Mouse (Mus musculus): ENCODE results near the gene Il3. TPM values are rescaled to one million over a fixed set of nuclear protein-coding genes. Genes with fewer than 3 reads are reported as not detected.

Gene Il3
- polyA plus RNA-seq, 1 experiment from 2014 or later, result not detected

GRCm38 (mm10) chr11:54224475-54224986 is 42.5 kb downstream of the Il3 start:
- WGBS, result 89% methylated on average over 5 of the region's 5 CpGs
- Histone ChIP-seq H3K9ac (no peak overlapping the region), H3K4me2 (no peak overlapping the region), H3K4me1 (no peaks in the 10 kb centered on the region), H3K36me3 (replicated peaks) (no peaks in the 10 kb centered on the region), H3K27ac (no peak overlapping the region), H3K4me3 (no peak overlapping the region), H3K9me3 (no peaks in the 10 kb centered on the region), H3K27me3 (replicated peaks) (no peaks in the 10 kb centered on the region)
- ATAC-seq (replicated peaks), result no peak

- no peaks in the 10 kb centered on the region for H3K27me3 ChIP-seq (replicated peaks)
- H3K4me1 ChIP-seq, result no peaks in the 10 kb centered on the region
- no peaks in the 10 kb centered on the region for H3K9me3 ChIP-seq
- ATAC-seq (replicated peaks), result no peak
- no peaks in the 10 kb centered on the region for H3K36me3 ChIP-seq (replicated peaks)
- H3K4me2 ChIP-seq, result no peak overlapping the region
- no peak overlapping the region for H3K9ac ChIP-seq
- H3K27ac ChIP-seq, result no peak overlapping the region
- 85% methylated on average over 9 of the region's 9 CpGs for WGBS
- H3K4me3 ChIP-seq, result no peak overlapping the region
Measured at GRCm38 (mm10) chr11:54223637-54224474, 43.2 kb downstream of the Il3 start.

- no peak overlapping the region for H3K27ac ChIP-seq
- H3K4me1 ChIP-seq, result no peaks in the 10 kb centered on the region
- no peak overlapping the region for H3K4me2 ChIP-seq
- H3K9ac ChIP-seq, result no peak overlapping the region
- no peaks in the 10 kb centered on the region for H3K9me3 ChIP-seq
- H3K27me3 ChIP-seq (replicated peaks), result no peaks in the 10 kb centered on the region
- no peaks in the 10 kb centered on the region for H3K36me3 ChIP-seq (replicated peaks)
- WGBS, result 72% methylated on average over 6 of the region's 6 CpGs
- no peak for ATAC-seq (replicated peaks)
- H3K4me3 ChIP-seq, result no peak overlapping the region
Measured at GRCm38 (mm10) chr11:54219903-54220740, 47.0 kb downstream of the Il3 start.

GRCm38 (mm10) chr11:54219191-54219590 is 47.9 kb downstream of the Il3 start:
- Histone ChIP-seq H3K4me3 (no peak overlapping the region), H3K36me3 (replicated peaks) (no peaks in the 10 kb centered on the region), H3K27ac (no peak overlapping the region), H3K9ac (no peak overlapping the region), H3K9me3 (no peaks in the 10 kb centered on the region), H3K4me1 (no peaks in the 10 kb centered on the region), H3K27me3 (replicated peaks) (no peaks in the 10 kb centered on the region), H3K4me2 (no peak overlapping the region)
- WGBS, result 97% methylated on average over 1 of the region's 1 CpGs
- no peak for ATAC-seq (replicated peaks)

GRCm38 (mm10) chr11:54217384-54217783 is 49.7 kb downstream of the Il3 start:
- no peaks in the 10 kb centered on the region for H3K4me1 ChIP-seq
- H3K36me3 ChIP-seq (replicated peaks), result no peaks in the 10 kb centered on the region
- no peak overlapping the region for H3K4me2 ChIP-seq
- no peaks in the 10 kb centered on the region for H3K9me3 ChIP-seq
- WGBS, result 64% methylated on average over 7 of the region's 7 CpGs
- ATAC-seq (replicated peaks), result no peak
- no peak overlapping the region for H3K9ac ChIP-seq
- no peak overlapping the region for H3K27ac ChIP-seq
- no peak overlapping the region for H3K4me3 ChIP-seq
- no peaks in the 10 kb centered on the region for H3K27me3 ChIP-seq (replicated peaks)

- H3K27ac ChIP-seq, result no peak overlapping the region
- 86% methylated on average over 6 of the region's 6 CpGs for WGBS
- H3K9me3 ChIP-seq, result no peaks in the 10 kb centered on the region
- H3K36me3 ChIP-seq (replicated peaks), result no peaks in the 10 kb centered on the region
- no peak overlapping the region for H3K4me3 ChIP-seq
- ATAC-seq (replicated peaks), result no peak
- no peak overlapping the region for H3K9ac ChIP-seq
- H3K4me2 ChIP-seq, result no peak overlapping the region
- H3K4me1 ChIP-seq, result no peaks in the 10 kb centered on the region
- no peaks in the 10 kb centered on the region for H3K27me3 ChIP-seq (replicated peaks)
Measured at GRCm38 (mm10) chr11:54216091-54216490, 51.0 kb downstream of the Il3 start.

Other genes starting within 250 kb of the Il3 start
- gene Slc22a4, start 239.2 kb downstream of the Il3 start, polyA plus RNA-seq (2015; fragmentation: Nextera tagmentation; extraction: Ambion mirVana), result 3.3 and 4.0 TPM in 2 replicates
- 22.3 and 26.8 TPM in 2 replicates for gene Pdlim4, start 198.3 kb downstream of the Il3 start, polyA plus RNA-seq (2015; fragmentation: Nextera tagmentation; extraction: Ambion mirVana)
- gene P4ha2, start 167.2 kb downstream of the Il3 start, polyA plus RNA-seq (2015; fragmentation: Nextera tagmentation; extraction: Ambion mirVana), result 10.0 and 10.3 TPM in 2 replicates
- not detected in 2 replicates for gene Csf2, start 17.6 kb downstream of the Il3 start, polyA plus RNA-seq (2015; fragmentation: Nextera tagmentation; extraction: Ambion mirVana)
- 42.7 and 44.0 TPM in 2 replicates for gene Acsl6, start 36.5 kb upstream of the Il3 start, polyA plus RNA-seq (2015; fragmentation: Nextera tagmentation; extraction: Ambion mirVana)
- not detected in 2 replicates for gene Meikin, start 103.4 kb upstream of the Il3 start, polyA plus RNA-seq (2015; fragmentation: Nextera tagmentation; extraction: Ambion mirVana)
- 11.0 and 11.6 TPM in 2 replicates for gene Fnip1, start 170.9 kb upstream of the Il3 start, polyA plus RNA-seq (2015; fragmentation: Nextera tagmentation; extraction: Ambion mirVana)

All from midbrain, embryonic 15.5 days (tissue).